Mouse (Mus musculus) stomach, adult 2 months (tissue): ENCODE results near the gene Atf7ip. TPM values are rescaled to one million over a fixed set of nuclear protein-coding genes. Genes with fewer than 3 reads are reported as not detected.

Experiments used
- polyA plus RNA-seq: library from polyadenylated mRNA; depleted of rRNA; stranded (reverse); fragments of >200 nt; gene quantifications from 2 replicates; pipeline ENCODE4 v1.2.3, GENCODE M21; 2012; rRNA removed

Gene Atf7ip
- 5.8 and 11.4 TPM in 2 replicates for polyA plus RNA-seq

DNA sequence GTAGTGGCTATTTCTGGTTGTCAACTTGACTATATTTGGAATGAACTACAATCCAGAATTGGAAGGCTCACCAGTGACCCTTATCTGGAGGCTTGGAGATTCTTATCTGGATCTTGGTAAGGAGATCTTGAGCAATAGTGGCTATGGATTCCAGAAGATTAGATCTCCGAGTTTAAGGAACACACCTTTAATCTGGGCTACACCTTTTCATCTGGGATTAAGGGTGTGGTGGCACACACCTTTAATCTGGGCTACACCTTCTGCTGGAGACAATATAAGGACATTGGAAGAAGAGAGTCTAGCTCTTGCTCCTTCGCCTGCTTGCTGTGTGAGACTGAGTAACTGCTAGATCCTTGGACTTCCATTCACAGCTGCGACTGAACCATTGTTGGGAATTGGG, at the start of gene Atf7ip:
TSS of gene Atf7ip (plus strand) at position 301 of the 400 bp plus-strand sequence.

Other genes with a start within 250 kb of the Atf7ip start
- gene Gm8994, start 178.6 kb upstream of the Atf7ip start, polyA plus RNA-seq = 0.08 TPM in 1 of 2 replicates, not detected in the other
- 0.22 TPM in 1 of 2 replicates, not detected in the other for gene E330021D16Rik, start 90.6 kb upstream of the Atf7ip start, polyA plus RNA-seq
- gene Plbd1, start 155.8 kb downstream of the Atf7ip start, polyA plus RNA-seq = 7.0 and 7.7 TPM in 2 replicates